Mouse (Mus musculus) embryo, embryonic 10.5 days (tissue): ENCODE data around the gene Fbxl19.

Experiments used
- DNase-seq: peaks from one replicate; pipeline ENCODE4 v3.0.0-alpha.2; 2015; ENCODE audit warnings: low spot score

Fbxl19 gene

GRCm38 (mm10) chr7:127801010-127801621 lies 56.8 kb downstream of the Fbxl19 start:
- DNase-seq: no peak

GRCm38 (mm10) chr7:127802313-127802712 lies 58.0 kb downstream of the Fbxl19 start:
- no peak for DNase-seq

DNA sequence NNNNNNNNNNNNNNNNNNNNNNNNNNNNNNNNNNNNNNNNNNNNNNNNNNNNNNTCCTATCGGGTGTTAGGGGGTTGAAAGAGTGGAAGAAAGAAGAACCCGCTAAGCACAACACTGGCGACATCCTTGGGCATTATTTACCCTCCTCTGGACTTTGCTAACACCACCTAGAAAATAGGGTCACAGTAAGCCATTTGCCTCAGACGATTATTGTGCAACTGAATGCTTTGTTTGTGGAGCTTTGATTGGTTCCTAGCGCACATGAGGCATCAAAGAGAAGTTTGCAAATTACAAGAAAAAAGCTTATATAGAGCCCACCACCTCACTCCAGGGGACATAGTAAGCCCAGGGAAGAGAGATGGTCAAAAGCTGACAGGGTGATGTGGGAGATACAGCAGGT lies 64.5 kb downstream of the Fbxl19 start:
- no peak for DNase-seq

DNA sequence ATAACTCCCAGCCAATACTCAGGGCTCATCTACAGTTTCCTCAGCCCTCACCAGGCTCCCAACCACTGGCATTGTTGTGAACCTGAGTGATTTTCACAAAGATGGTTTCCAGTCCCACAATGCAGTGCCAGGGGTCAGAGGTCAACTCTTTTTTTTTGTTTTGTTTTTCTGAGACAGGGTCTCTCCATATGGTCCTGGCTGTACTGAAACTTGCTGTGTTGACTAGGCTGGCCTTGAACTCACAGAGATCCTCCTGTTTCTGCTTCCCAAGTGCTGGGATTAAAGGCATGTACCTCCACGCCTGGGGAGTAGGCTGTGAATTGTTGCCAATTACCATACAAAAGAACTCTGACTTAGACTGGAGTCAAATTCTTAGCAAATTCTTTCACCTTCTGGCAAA lies 65.5 kb downstream of the Fbxl19 start:
- no peak for DNase-seq

DNA sequence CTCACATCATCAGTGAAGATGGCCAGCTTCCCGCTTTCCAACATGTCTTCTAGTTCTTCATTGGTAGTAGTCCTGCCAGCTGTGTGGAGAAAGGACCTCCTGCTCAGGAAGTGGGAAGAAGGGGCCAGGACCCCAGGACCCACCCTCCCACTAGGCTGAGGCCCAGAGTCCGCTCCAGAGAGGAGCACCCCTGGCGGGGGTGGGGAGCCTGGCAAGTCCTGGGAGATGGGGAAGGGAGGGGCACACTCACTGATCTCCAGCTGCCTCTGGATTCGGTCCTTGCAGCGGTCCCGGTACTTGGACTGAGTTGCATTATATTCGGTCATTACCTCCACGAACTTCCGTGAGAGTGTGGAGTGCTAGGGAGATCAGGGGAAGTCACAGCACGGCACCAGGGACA lies 66.3 kb downstream of the Fbxl19 start:
- no peak for DNase-seq

- DNase-seq: no peak
Measured at GRCm38 (mm10) chr7:127811240-127811639, 66.9 kb downstream of the Fbxl19 start.

GRCm38 (mm10) chr7:127812292-127812691 lies 67.9 kb downstream of the Fbxl19 start:
- DNase-seq: no peak

DNA sequence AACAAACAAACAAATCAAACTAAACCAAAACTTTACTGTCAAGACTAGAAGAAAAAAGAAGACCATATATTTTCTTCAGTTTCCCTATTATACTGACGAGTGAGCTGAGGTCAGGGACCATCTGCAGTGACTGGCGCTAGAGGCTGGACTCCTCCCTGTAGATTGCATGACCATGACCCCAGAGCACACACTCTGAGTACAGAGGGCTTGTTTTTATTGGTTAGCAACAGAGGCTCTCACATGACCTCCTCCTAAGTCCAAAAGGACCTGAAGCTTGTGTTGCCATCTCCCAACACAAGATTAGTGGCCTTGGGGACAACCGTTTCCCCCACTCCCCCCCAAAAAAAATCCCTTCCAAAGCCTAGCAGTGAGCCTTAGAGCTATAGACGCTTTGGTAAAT lies 69.5 kb downstream of the Fbxl19 start:
- no peak for DNase-seq

- DNase-seq: no peak
Measured at GRCm38 (mm10) chr7:127814241-127814921, 70.0 kb downstream of the Fbxl19 start.

GRCm38 (mm10) chr7:127815116-127815665 lies 70.8 kb downstream of the Fbxl19 start:
- no peak for DNase-seq

GRCm38 (mm10) chr7:127815954-127816821 lies 71.8 kb downstream of the Fbxl19 start:
- peak; percentile 19 for DNase-seq

DNA sequence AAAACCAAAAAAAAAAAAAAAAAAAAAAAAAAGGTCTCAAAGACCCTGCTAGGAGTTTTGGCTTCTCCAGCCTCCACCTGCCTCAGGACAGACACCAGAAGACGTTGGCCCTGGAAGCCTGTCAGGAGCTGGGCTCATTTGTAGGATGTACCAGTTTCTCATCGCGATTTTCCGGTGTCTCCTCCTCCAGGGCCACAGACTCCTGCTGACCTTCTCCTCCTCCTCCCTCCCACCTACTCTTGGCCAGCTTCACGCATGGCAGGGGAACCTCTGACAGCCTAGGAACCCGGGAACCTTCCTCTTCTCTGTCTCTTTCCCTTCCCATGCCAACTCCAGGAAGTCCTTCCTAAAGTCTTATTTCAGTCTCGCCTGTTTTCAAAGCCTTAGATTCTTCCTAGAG lies 72.7 kb downstream of the Fbxl19 start:
- no peak for DNase-seq

DNA sequence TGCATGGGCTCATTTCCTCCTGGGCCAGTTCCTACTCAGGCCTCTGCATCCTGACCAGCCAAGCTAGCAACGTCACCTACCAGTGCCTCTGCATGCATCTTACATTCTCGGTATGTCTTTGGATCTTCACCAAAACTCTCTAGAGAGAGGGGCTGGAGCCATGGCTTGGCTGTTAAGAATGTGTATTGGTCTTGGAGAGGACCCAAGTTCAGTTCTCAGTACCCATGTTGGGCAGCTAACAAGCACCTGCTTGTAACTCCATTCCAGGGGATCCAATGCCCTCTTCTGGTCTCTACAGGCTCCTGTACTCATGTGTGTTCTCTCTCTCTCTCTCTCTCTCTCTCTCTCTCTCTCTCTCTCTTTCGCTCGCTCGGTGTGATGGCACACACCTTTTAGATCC lies 73.4 kb downstream of the Fbxl19 start:
- no peak for DNase-seq
